Mouse (Mus musculus): Measurements from ENCODE around the gene Ift88.

DNA sequence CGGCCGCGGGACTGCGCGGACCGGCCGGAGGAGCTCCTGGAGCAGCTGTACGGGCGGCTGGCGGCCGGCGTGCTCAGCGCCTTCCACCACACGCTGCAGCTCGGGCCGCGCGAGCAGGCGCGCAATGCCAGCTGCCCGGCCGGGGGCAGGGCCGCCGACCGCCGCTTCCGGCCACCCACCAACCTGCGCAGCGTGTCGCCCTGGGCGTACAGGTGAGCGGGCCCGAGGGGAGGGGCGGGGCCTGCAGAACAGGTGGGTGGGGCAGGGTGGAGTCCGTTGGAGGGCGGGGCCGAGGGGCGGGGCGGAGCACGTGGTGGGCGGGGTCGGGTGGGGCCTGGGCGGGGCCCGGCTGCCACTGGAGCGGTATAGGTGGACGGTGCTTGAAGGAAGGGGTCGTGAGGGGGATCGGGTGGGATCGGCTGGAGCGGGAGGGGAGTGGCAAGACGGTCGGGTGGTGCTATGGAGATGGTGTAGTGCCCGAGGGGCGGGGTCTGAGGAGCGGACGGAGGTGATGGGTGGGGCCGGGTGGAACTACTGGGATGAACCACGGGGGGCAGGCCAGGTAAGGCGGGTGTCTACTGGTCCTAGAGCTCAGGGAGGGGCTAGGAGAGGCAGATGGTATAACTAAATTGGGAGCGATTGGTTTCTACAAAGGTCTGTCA is 101.7 kb downstream of the Ift88 start:
- TF ChIP-seq GATA1 (IDR thresholded peaks at IDR 0.05; ENCODE audit: borderline replicate concordance, low read length) = no peak
- no peak for TF ChIP-seq FLI1 (IDR thresholded peaks at IDR 0.05; ENCODE audit: low read length)

All from megakaryocyte, embryonic 14.5 days (primary cell).